Mouse (Mus musculus) brain, adult 2 months (tissue): ENCODE measurements at regions not wholly inside any gene's neighbourhood (a gene's known extent, or its start where the extent isn't known, plus 50 kb on each side); places are given as distances from the start of the nearest gene placed in this dataset.

Experiments
- DNase-seq: peaks from one replicate; pipeline ENCODE4 v3.0.0; 2011; ENCODE audit warnings: low read depth, low spot score

GRCm38 (mm10) chr16:29147766-29148165, 61.7 kb upstream of the Hrasls start:
- peak; percentile 62 for DNase-seq

GRCm38 (mm10) chr16:29119217-29119616, 90.3 kb upstream of the Hrasls start:
- no peak for DNase-seq

GRCm38 (mm10) chr16:29096791-29097190, 112.7 kb upstream of the Hrasls start:
- DNase-seq, result peak; percentile 12

- DNase-seq, result no peak
These were observed 136.5 kb upstream of the Mb21d2 start for GRCm38 (mm10) chr16:29065961-29066360.

GRCm38 (mm10) chr16:29065097-29065785, 135.8 kb upstream of the Mb21d2 start:
- no peak for DNase-seq

- DNase-seq, result no peak
These were observed 133.9 kb upstream of the Mb21d2 start for GRCm38 (mm10) chr16:29063377-29063776.

GRCm38 (mm10) chr16:29057076-29057475, 127.6 kb upstream of the Mb21d2 start:
- peak; percentile 10 for DNase-seq

GRCm38 (mm10) chr16:29054423-29054822, 125.0 kb upstream of the Mb21d2 start:
- DNase-seq, result peak; percentile 45

GRCm38 (mm10) chr16:29046453-29046993, 117.0 kb upstream of the Mb21d2 start:
- DNase-seq, result no peak

GRCm38 (mm10) chr16:29035523-29035922, 106.0 kb upstream of the Mb21d2 start:
- DNase-seq, result peak; percentile 60

GRCm38 (mm10) chr16:29034053-29034794, 104.8 kb upstream of the Mb21d2 start:
- DNase-seq, result peak; percentile 57

GRCm38 (mm10) chr16:29033357-29033756, 103.9 kb upstream of the Mb21d2 start:
- DNase-seq, result peak; percentile 32

- DNase-seq, result no peak
These were observed 98.4 kb upstream of the Mb21d2 start for GRCm38 (mm10) chr16:29027856-29028255.

- peak; percentile 94 for DNase-seq
These were observed 71.8 kb upstream of the Mb21d2 start for GRCm38 (mm10) chr16:29001249-29001648.

GRCm38 (mm10) chr16:28999641-29000040, 70.2 kb upstream of the Mb21d2 start:
- peak; percentile 83 for DNase-seq

GRCm38 (mm10) chr16:28996629-28997028, 67.2 kb upstream of the Mb21d2 start:
- no peak for DNase-seq

GRCm38 (mm10) chr16:28990666-28991065, 61.2 kb upstream of the Mb21d2 start:
- peak; percentile 76 for DNase-seq

- DNase-seq, result no peak
These were observed 55.5 kb upstream of the Mb21d2 start for GRCm38 (mm10) chr16:28984931-28985330.

- DNase-seq, result peak; percentile 52
These were observed 53.4 kb upstream of the Mb21d2 start for GRCm38 (mm10) chr16:28982901-28983300.
